Mouse (Mus musculus) hindbrain, embryonic 15.5 days (tissue): Measurements from ENCODE around the gene Lrrc30. TPM values are rescaled to one million over a fixed set of nuclear protein-coding genes. Genes with fewer than 3 reads are reported as not detected.

Source experiments
- ATAC-seq: fragments of 200-750 bp; cut with Nextera tagmentation; 2 replicates; pipeline ENCODE4 v1.8.0; 2017; ENCODE audit warnings: low read depth, moderate number of reproducible peaks, moderate TSS enrichment; ENCODE audit not compliant: low FRiP score
- H3K27ac ChIP-seq: fragments of 300-500 bp; sonication (generic); replicated peaks from 2 replicates; pipeline ENCODE4 v1.5.1; 2015; ENCODE audit warnings: mild to moderate bottlenecking, inconsistent platforms
- H3K27me3 ChIP-seq: fragments of 300-500 bp; sonication (generic); 2 replicates; pipeline ENCODE4 v1.6.1; 2015; ENCODE audit warnings: control low read depth, inconsistent platforms
- H3K36me3 ChIP-seq: fragments of 300-500 bp; sonication (generic); 2 replicates; pipeline ENCODE4 v1.6.1; 2015; ENCODE audit warnings: control low read depth, inconsistent platforms
- H3K4me1 ChIP-seq: fragments of 300-500 bp; sonication (generic); replicated peaks from 2 replicates; pipeline ENCODE4 v1.6.1; 2015; ENCODE audit warnings: control low read depth, inconsistent platforms
- H3K4me2 ChIP-seq: fragments of 300-500 bp; sonication (generic); 2 replicates; pipeline ENCODE4 v1.6.1; 2015; ENCODE audit warnings: moderate library complexity, mild to moderate bottlenecking, inconsistent platforms
- H3K4me3 ChIP-seq: fragments of 300-500 bp; sonication (generic); 2 replicates; pipeline ENCODE4 v1.5.1; 2015; ENCODE audit warnings: mild to moderate bottlenecking, inconsistent platforms
- H3K9ac ChIP-seq: fragments of 300-500 bp; sonication (generic); 2 replicates; pipeline ENCODE4 v1.6.1; 2015; ENCODE audit warnings: inconsistent platforms
- H3K9me3 ChIP-seq: fragments of 300-500 bp; sonication (generic); 2 replicates; pipeline ENCODE4 v1.6.1; 2016; ENCODE audit warnings: control low read depth, inconsistent platforms
- WGBS: fragments of 180-500 bp; shearing (Covaris S2); methylation state at CpG from one replicate; pipeline ENCODE4 v1.1.7; 2015; 5-methylcytosine and 5-hydroxymethylcytosine counted together
- polyA plus RNA-seq: library from polyadenylated mRNA; unstranded; fragments of >200 nt; fragmentation: Nextera tagmentation; extraction: Ambion mirVana; gene quantifications from 2 replicates; pipeline ENCODE4 v1.2.1, GENCODE M21; 2015

Gene Lrrc30
- polyA plus RNA-seq, 1 experiment from 2014 or later = not detected

- Histone ChIP-seq H3K27ac (no peak overlapping the region), H3K9ac (no peak overlapping the region), H3K4me1 (peaks cover 11% of the 10 kb centered on the region), H3K27me3 (no peaks in the 10 kb centered on the region), H3K36me3 (no peaks in the 10 kb centered on the region), H3K4me3 (no peak overlapping the region), H3K4me2 (no peak overlapping the region), H3K9me3 (no peaks in the 10 kb centered on the region)
- WGBS = 88% methylated on average over 4 of the region's 4 CpGs
- no peak for ATAC-seq
These were observed 49.7 kb downstream of the Lrrc30 start for GRCm38 (mm10) chr17:67582681-67583356.

- H3K4me1 ChIP-seq = peaks cover 11% of the 10 kb centered on the region
- 88% methylated on average over 5 of the region's 5 CpGs for WGBS
- no peaks in the 10 kb centered on the region for H3K36me3 ChIP-seq
- no peak overlapping the region for H3K4me2 ChIP-seq
- no peak overlapping the region for H3K27ac ChIP-seq
- no peaks in the 10 kb centered on the region for H3K9me3 ChIP-seq
- no peak for ATAC-seq
- H3K9ac ChIP-seq = no peak overlapping the region
- H3K4me3 ChIP-seq = no peak overlapping the region
- H3K27me3 ChIP-seq = no peaks in the 10 kb centered on the region
These were observed 50.7 kb downstream of the Lrrc30 start for GRCm38 (mm10) chr17:67581839-67582238.

Other genes with a start within 250 kb of the Lrrc30 start
- gene Lama1, start 64.5 kb upstream of the Lrrc30 start, polyA plus RNA-seq = 6.1 and 7.6 TPM in 2 replicates